Mouse (Mus musculus): ENCODE measurements around the gene H2al1n.
"Not testable (repeated sequence)": the region's sequence is repeated elsewhere in the genome, so short reads cannot be mapped to it uniquely, and the experiment has no call there.

H2al1n gene

DNA sequence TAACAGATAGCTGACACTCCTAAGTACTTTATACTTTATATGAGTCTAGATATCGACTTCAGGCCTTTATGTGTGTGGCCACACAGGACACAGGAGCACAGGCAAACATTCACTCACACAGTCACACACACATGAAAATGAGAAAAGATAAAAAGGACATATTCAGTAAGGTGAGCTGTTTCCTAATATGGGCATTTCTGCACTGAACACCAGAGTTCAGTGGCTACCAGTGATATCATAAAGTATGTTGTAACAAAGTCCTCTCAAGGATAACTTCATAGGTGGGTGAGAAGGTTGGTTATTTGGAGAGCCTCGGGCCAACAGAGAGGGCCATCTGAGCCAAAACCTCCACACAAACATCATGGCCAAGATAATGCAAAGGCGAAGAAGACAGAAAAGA, at the start of gene H2al1n:
H2al1n (plus strand) TSS at position 301 of the 400 bp plus-strand sequence.
- DNase-seq (ENCODE audit: low spot score in 2 of 2), result not testable (repeated sequence)

DNA sequence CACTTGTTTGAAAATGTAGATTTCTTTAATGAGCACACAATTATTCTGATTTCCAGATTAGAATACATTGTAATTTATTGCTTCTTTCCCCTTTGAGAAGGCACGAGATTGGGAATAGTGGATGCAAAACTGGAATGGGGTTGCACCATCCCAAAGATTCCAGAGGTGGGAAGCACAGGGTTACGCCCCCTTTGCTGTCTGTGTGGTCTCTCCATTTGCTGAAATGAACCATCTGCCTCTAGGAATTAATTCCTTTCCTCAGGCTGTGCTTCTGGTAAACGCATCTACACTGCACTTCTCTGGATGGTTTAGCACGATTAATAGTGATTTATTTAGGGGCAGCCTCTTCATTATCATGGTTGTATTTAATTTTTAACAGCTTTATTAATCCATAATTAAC, 11.7 kb upstream of the H2al1n start:
- no peak for DNase-seq (ENCODE audit: low spot score in 2 of 2)

DNA sequence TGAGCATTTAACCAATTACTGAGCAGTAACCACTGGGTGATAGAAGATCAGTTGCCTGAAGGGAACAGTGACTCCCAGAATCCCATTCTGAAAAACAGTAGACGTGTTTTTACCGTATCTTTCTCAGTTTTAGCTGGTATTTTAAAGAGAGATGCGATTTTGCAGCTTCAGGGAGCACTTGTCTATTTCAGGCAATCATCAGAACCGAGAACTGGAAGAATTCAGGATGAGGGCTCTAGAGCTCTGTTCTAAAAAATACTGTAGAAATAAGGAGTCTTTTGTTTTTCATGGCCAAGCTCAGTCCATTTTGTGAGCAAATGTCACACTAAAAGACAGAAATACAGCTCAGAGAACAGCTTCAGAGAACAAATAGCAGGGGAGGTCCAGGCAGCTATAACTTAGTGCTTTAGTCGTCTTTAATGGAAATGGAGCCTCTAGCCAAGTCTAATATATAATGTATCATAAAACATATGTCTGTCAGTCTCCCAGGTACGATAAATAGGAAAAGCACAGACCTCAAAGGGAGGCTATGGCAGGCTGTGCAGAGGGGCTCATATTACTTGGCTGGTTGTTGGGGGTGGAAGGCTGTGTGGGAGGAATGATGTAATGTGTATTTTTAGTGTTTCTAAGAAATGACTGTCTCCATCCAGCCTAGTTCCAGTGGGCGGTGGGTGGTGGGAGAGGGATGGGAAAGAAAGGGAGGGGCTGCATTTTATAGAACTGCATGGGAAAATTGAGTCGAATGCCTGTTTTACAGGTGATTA, 4.7 kb upstream of the H2al1n start:
- DNase-seq (ENCODE audit: low spot score in 2 of 2), result no peak

GRCm38 (mm10) chrX:14229218-14229617, 18.3 kb downstream of the H2al1n start:
- DNase-seq (ENCODE audit: low spot score in 2 of 2), result peak in 1 of 2 experiments; percentile 7

DNA sequence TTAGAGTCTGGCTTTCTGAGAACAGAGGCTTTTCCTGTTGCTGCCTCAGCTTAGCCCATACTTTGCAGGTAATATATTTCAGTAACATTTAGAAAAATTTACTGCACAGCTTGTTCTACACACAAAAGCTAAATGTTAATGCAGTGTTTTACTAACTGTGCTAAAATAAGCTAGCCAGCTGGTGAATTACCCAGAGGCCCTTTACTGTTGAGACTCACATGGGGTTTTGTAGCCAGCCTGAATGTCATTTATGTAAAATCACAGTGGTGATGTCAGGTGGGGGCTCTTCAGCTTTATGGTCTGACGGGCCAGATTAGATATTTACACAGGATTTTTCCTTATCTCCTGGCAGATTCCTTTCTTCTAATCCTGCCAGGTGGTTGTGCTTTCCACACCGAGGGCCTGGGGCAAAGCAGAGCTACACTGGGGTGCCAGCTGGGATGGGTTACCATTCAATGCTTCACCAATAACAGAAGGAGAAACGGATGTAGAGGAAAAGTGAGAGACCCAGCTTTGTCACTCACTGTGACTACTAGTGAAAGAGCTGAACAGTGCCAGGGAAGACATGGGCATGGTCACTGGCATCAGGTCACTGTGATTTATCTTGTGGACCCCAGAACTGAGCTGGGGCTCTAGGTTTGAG, 48.8 kb downstream of the H2al1n start:
- no peak for DNase-seq (ENCODE audit: low spot score in 2 of 2)
